Mouse (Mus musculus) heart, postnatal 10 days (tissue): ENCODE measurements around the gene Copz1. TPM values are rescaled to one million over a fixed set of nuclear protein-coding genes. Genes with fewer than 3 reads are reported as not detected.
A peak's percentile ranks its signal among the peaks of the same experiment; 100 is the strongest.

Source experiments
- DNase-seq, 2 experiments: peaks; one replicate each; pipeline ENCODE4 v3.0.0; 2021
- intact Hi-C: fragments of 180-260 bp; cut with DNase I; formaldehyde crosslinking; loops from one replicate; pipeline ENCODE4 v1.15.1; 2025
- total RNA-seq, 2 experiments: library from RNA; stranded (reverse); gene quantifications; 2 replicates each; pipeline ENCODE4 v1.2.3; 2021

Copz1 gene
- total RNA-seq, 2 experiments from 2014 or later, result 81.2 to 83.3 TPM

GRCm38 (mm10) chr15:103289600-103289999 lies 17.1 kb downstream of the Copz1 start:
- no peak for DNase-seq
- intact Hi-C loops, result no loop called here

- no peak for DNase-seq
- intact Hi-C loops, result no loop called here
Measured at GRCm38 (mm10) chr15:103290417-103290816, 17.9 kb downstream of the Copz1 start.

- no peak for DNase-seq
- intact Hi-C loops, result no loop called here
Measured at GRCm38 (mm10) chr15:103290843-103291242, 18.3 kb downstream of the Copz1 start.

- no peak for DNase-seq
- intact Hi-C loops, result no loop called here
Measured at GRCm38 (mm10) chr15:103292673-103293345, 20.3 kb downstream of the Copz1 start.

- intact Hi-C loops, result no loop called here
- DNase-seq, result no peak
Measured at GRCm38 (mm10) chr15:103293375-103293774, 20.9 kb downstream of the Copz1 start.

- DNase-seq, result no peak
- intact Hi-C loops, result no loop called here
Measured at GRCm38 (mm10) chr15:103294649-103295048, 22.1 kb downstream of the Copz1 start.

- intact Hi-C loops, result no loop called here
- DNase-seq, result no peak
Measured at GRCm38 (mm10) chr15:103295851-103296250, 23.3 kb downstream of the Copz1 start.

GRCm38 (mm10) chr15:103297313-103297712 lies 24.8 kb downstream of the Copz1 start:
- no peak for DNase-seq
- intact Hi-C loops, result no loop called here

- no peak for DNase-seq
- intact Hi-C loops, result no loop called here
Measured at GRCm38 (mm10) chr15:103298026-103298425, 25.5 kb downstream of the Copz1 start.

- intact Hi-C loops, result no loop called here
Measured at GRCm38 (mm10) chr15:103298861-103299616, 26.5 kb downstream of the Copz1 start.

GRCm38 (mm10) chr15:103299644-103300043 lies 27.1 kb downstream of the Copz1 start:
- intact Hi-C loops, result no loop called here
- no peak for DNase-seq

More at GRCm38 (mm10) chr15:103298861-103299616, 26.5 kb downstream of the Copz1 start:
- DNase-seq, result no peak

- intact Hi-C loops, result no loop called here
- DNase-seq, result peak in 1 of 2 experiments; percentile 25
Measured at GRCm38 (mm10) chr15:103300067-103300471, 27.6 kb downstream of the Copz1 start.

GRCm38 (mm10) chr15:103300560-103300959 lies 28.0 kb downstream of the Copz1 start:
- no peak for DNase-seq
- intact Hi-C loops, result no loop called here

- no peak for DNase-seq
- intact Hi-C loops, result no loop called here
Measured at GRCm38 (mm10) chr15:103301046-103301445, 28.5 kb downstream of the Copz1 start.

- intact Hi-C loops, result no loop called here
- no peak for DNase-seq
Measured at GRCm38 (mm10) chr15:103301547-103302340, 29.2 kb downstream of the Copz1 start.

- DNase-seq, result no peak
- intact Hi-C loops, result no loop called here
Measured at GRCm38 (mm10) chr15:103302341-103303021, 30.0 kb downstream of the Copz1 start.

GRCm38 (mm10) chr15:103303916-103304615 lies 31.6 kb downstream of the Copz1 start:
- intact Hi-C loops, result loop anchor here (2.0 kb wide), 1 partner anchor 63 kb away; the partner anchor contains the start of gene Hnrnpa1
- DNase-seq, result peak in 1 of 2 experiments; percentile 21

- intact Hi-C loops, result loop anchor here (2.0 kb wide), 1 partner anchor 64 kb away; the partner anchor contains the start of gene Hnrnpa1
- DNase-seq, result no peak
Measured at GRCm38 (mm10) chr15:103304616-103304969, 32.1 kb downstream of the Copz1 start.

- intact Hi-C loops, result loop anchor here (2.0 to 5.0 kb wide), 3 partner anchors 33 to 98 kb away; partner anchors contain the start of genes Copz1 and Hnrnpa1
- peak; percentile 97 to 98 for DNase-seq
Measured at GRCm38 (mm10) chr15:103305070-103305678, 32.7 kb downstream of the Copz1 start.
